Mouse (Mus musculus) ES-E14 (cell line): ENCODE data around the gene Sun1.

Experiments
- CHD2 ChIP-seq: IDR thresholded peaks from 2 replicates; pipeline ENCODE4 v1.6.1; 2014; ENCODE audit warnings: mild to moderate bottlenecking, low read depth, low read length, inconsistent platforms
- HCFC1 ChIP-seq: IDR thresholded peaks from 2 replicates; pipeline ENCODE4 v1.6.1; 2012; ENCODE audit warnings: low read length, inconsistent platforms, borderline replicate concordance; ENCODE audit not compliant: insufficient read depth
- MAFK ChIP-seq: IDR thresholded peaks from 2 replicates; pipeline ENCODE4 v1.6.1; 2014; ENCODE audit warnings: mild to moderate bottlenecking, low read depth, low read length, inconsistent platforms; ENCODE audit not compliant: insufficient read depth
- ZC3H11A ChIP-seq: IDR thresholded peaks from 2 replicates; pipeline ENCODE4 v1.6.1; 2012; ENCODE audit warnings: low read depth, mild to moderate bottlenecking, inconsistent platforms, low read length, borderline replicate concordance
- ZNF384 ChIP-seq: IDR thresholded peaks from 2 replicates; pipeline ENCODE4 v1.6.1; 2012; ENCODE audit warnings: low read depth, low read length, inconsistent platforms

GRCm38 (mm10) chr5:139232083-139232482 lies 31.6 kb downstream of the Sun1 start:
- TF ChIP-seq MAFK = no peak
- TF ChIP-seq CHD2 = no peak
- no peak for TF ChIP-seq ZC3H11A
- TF ChIP-seq HCFC1 = no peak
- no peak for TF ChIP-seq ZNF384
